Mouse (Mus musculus): ENCODE measurements around the gene Nadk2. TPM values are rescaled to one million over a fixed set of nuclear protein-coding genes. Genes with fewer than 3 reads are reported as not detected.

Nadk2 gene
- 44.6 and 46.5 TPM in 2 replicates for polyA plus RNA-seq (2014; fragmentation: Nextera tagmentation; extraction: Ambion mirVana)

DNA sequence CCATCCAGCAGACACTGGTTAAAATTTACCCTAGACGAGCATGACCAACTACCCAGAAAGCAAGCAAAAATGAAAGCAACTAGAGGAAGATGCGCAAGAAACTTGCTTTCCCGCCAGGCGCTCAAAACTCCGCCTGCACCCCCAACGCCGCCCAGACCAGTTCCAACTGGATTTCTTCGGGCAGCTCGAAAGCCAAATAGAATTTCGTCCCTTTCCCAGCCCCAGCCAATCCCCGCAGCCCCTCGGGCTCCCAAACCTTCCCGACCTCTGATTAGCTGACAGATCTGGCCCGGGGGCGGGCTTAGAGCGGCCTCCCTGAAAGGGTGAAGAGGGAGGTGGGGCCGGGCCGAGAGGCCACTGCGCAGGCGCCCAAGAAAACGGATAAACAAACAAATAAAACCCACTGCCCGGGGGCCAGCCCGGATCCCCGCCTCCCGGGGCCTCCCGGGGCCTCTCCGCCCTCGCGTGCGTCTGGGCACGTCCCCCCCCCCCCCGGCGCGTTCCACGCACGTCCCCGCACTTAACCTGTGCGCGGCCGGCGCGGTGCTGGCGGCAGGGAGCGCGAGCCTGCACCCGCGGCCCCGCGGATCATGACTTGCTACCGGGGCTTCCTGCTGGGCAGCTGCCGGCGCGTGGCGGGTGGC is at the start of gene Nadk2:
Nadk2 (plus strand) TSS at position 349 of the 644 bp plus-strand sequence.
- peak within 1 kb of the TSS; percentile 92 for H3K9ac ChIP-seq (ENCODE audit: low read length)
- peak within 1 kb of the TSS; percentile 90 for H3K27ac ChIP-seq (ENCODE audit: low read depth)
- peak within 1 kb of the TSS; percentile 92 for H3K4me3 ChIP-seq (ENCODE audit: low read depth, low read length)
- no peaks in the 10 kb centered on the region for H3K9me3 ChIP-seq (ENCODE audit: control insufficient read depth, low read length)
- H3K27me3 ChIP-seq (replicated peaks; ENCODE audit: control insufficient read depth, insufficient read depth, low read length), result no peaks in the 10 kb centered on the region
- DNase-seq (ENCODE audit: low spot score) (peak; percentile 96), ATAC-seq (replicated peaks; ENCODE audit: low FRiP score, low TSS enrichment, low read depth) (peak; percentile 98)
- H3K4me2 ChIP-seq (ENCODE audit: low read length), result peak within 1 kb of the TSS; percentile 80
- peaks cover 26% of the 10 kb centered on the region for H3K4me1 ChIP-seq (replicated peaks; ENCODE audit: control insufficient read depth, insufficient read depth, low read length)
- H3K36me3 ChIP-seq (ENCODE audit: control insufficient read depth, insufficient read depth, low read length), result no peaks in the 10 kb centered on the region
- WGBS, result under 1% methylated on average over 45 of the region's 54 CpGs

GRCm38 (mm10) chr15:9055704-9056103 is 15.4 kb upstream of the Nadk2 start:
- Histone ChIP-seq H3K27me3 (replicated peaks; ENCODE audit: control insufficient read depth, insufficient read depth, low read length) (no peaks in the 10 kb centered on the region), H3K4me1 (replicated peaks; ENCODE audit: control insufficient read depth, insufficient read depth, low read length) (no peaks in the 10 kb centered on the region)
- no peak for ATAC-seq (replicated peaks; ENCODE audit: low FRiP score, low TSS enrichment, low read depth)

DNA sequence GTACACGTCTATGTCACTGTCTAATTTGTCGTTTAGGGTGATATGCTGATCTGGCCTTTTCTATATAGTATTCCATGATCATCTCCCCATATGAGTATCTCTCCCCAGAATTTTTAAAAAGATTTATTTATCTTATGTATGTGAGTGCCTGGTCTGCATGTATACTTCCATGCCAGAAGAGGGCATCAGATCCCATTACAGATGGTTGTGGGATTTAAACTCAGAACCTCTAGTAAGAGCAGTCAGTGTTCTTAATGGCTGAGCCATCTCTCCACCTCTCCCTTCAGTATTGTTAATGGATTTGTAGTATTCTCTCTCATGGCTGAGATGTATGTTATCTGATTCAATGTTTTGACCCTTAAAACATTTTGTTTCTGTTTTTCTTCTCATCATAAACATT is 11.2 kb upstream of the Nadk2 start:
- no peak overlapping the region for H3K9ac ChIP-seq (ENCODE audit: low read length)
- no peak overlapping the region for H3K4me3 ChIP-seq (ENCODE audit: low read depth, low read length)
- H3K9me3 ChIP-seq (ENCODE audit: control insufficient read depth, low read length), result no peaks in the 10 kb centered on the region
- no peaks in the 10 kb centered on the region for H3K36me3 ChIP-seq (ENCODE audit: control insufficient read depth, insufficient read depth, low read length)
- H3K4me1 ChIP-seq (replicated peaks; ENCODE audit: control insufficient read depth, insufficient read depth, low read length), result no peaks in the 10 kb centered on the region
- ATAC-seq (replicated peaks; ENCODE audit: low FRiP score, low TSS enrichment, low read depth) (no peak), DNase-seq (ENCODE audit: low spot score) (no peak)
- H3K27ac ChIP-seq (ENCODE audit: low read depth), result no peak overlapping the region
- WGBS, result 86% methylated on average over 2 of the region's 2 CpGs
- H3K27me3 ChIP-seq (replicated peaks; ENCODE audit: control insufficient read depth, insufficient read depth, low read length), result no peaks in the 10 kb centered on the region
- no peak overlapping the region for H3K4me2 ChIP-seq (ENCODE audit: low read length)

More at GRCm38 (mm10) chr15:9055704-9056103, 15.4 kb upstream of the Nadk2 start:
- Histone ChIP-seq H3K9ac (ENCODE audit: low read length) (no peak overlapping the region), H3K9me3 (ENCODE audit: control insufficient read depth, low read length) (no peaks in the 10 kb centered on the region), H3K36me3 (ENCODE audit: control insufficient read depth, insufficient read depth, low read length) (no peaks in the 10 kb centered on the region), H3K27ac (ENCODE audit: low read depth) (no peak overlapping the region), H3K4me3 (ENCODE audit: low read depth, low read length) (no peak overlapping the region), H3K4me2 (ENCODE audit: low read length) (no peak overlapping the region)
- DNase-seq (ENCODE audit: low spot score), result no peak

GRCm38 (mm10) chr15:9061150-9061882 is 9.7 kb upstream of the Nadk2 start:
- no peak for ATAC-seq (replicated peaks; ENCODE audit: low FRiP score, low TSS enrichment, low read depth)
- no peaks in the 10 kb centered on the region for H3K27me3 ChIP-seq (replicated peaks; ENCODE audit: control insufficient read depth, insufficient read depth, low read length)

DNA sequence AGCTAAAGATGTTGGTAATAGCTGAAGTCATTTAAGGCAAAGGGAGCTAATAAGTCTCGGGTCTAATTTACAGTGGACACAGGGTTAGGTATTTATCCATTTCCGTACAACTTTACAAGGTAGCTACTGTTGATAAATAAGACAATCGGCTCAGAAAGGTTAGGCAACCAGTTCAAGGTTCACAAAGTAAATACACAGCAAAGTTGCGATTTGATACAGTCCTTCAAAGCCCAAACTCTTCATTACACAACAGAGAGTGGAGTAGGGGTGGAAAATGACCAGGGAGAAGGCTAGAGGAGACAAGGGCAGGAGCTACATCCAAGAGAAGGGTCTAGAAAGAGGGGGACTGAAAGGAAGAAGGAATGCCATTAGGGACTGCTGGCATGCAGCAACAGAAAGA is 2.2 kb upstream of the Nadk2 start:
- no peak overlapping the region for H3K27ac ChIP-seq (ENCODE audit: low read depth)
- WGBS, result 73% methylated on average over 4 of the region's 4 CpGs
- peaks cover 10% of the 10 kb centered on the region for H3K4me1 ChIP-seq (replicated peaks; ENCODE audit: control insufficient read depth, insufficient read depth, low read length)
- H3K9me3 ChIP-seq (ENCODE audit: control insufficient read depth, low read length), result no peaks in the 10 kb centered on the region
- H3K4me2 ChIP-seq (ENCODE audit: low read length), result no peak overlapping the region
- H3K9ac ChIP-seq (ENCODE audit: low read length), result no peak overlapping the region
- ATAC-seq (replicated peaks; ENCODE audit: low FRiP score, low TSS enrichment, low read depth), result no peak
- H3K36me3 ChIP-seq (ENCODE audit: control insufficient read depth, insufficient read depth, low read length), result no peaks in the 10 kb centered on the region
- DNase-seq (ENCODE audit: low spot score), result no peak
- H3K4me3 ChIP-seq (ENCODE audit: low read depth, low read length), result no peak overlapping the region
- no peaks in the 10 kb centered on the region for H3K27me3 ChIP-seq (replicated peaks; ENCODE audit: control insufficient read depth, insufficient read depth, low read length)

More at GRCm38 (mm10) chr15:9061150-9061882, 9.7 kb upstream of the Nadk2 start:
- Histone ChIP-seq H3K36me3 (ENCODE audit: control insufficient read depth, insufficient read depth, low read length) (no peaks in the 10 kb centered on the region), H3K4me1 (replicated peaks; ENCODE audit: control insufficient read depth, insufficient read depth, low read length) (no peaks in the 10 kb centered on the region), H3K9me3 (ENCODE audit: control insufficient read depth, low read length) (no peaks in the 10 kb centered on the region), H3K4me2 (ENCODE audit: low read length) (no peak overlapping the region), H3K27ac (ENCODE audit: low read depth) (no peak overlapping the region), H3K9ac (ENCODE audit: low read length) (no peak overlapping the region), H3K4me3 (ENCODE audit: low read depth, low read length) (no peak overlapping the region)
- 70% methylated on average over 7 of the region's 7 CpGs for WGBS
- no peak for DNase-seq (ENCODE audit: low spot score)

- no peaks in the 10 kb centered on the region for H3K36me3 ChIP-seq (ENCODE audit: control insufficient read depth, insufficient read depth, low read length)
- 1% methylated on average over 3 of the region's 3 CpGs for WGBS
- ATAC-seq (replicated peaks; ENCODE audit: low FRiP score, low TSS enrichment, low read depth), result peak; percentile 25
- peak overlapping the region; percentile 80 for H3K4me2 ChIP-seq (ENCODE audit: low read length)
- peak overlapping the region; percentile 92 for H3K4me3 ChIP-seq (ENCODE audit: low read depth, low read length)
- peak overlapping the region; percentile 56 for H3K9ac ChIP-seq (ENCODE audit: low read length)
- no peaks in the 10 kb centered on the region for H3K27me3 ChIP-seq (replicated peaks; ENCODE audit: control insufficient read depth, insufficient read depth, low read length)
- no peaks in the 10 kb centered on the region for H3K9me3 ChIP-seq (ENCODE audit: control insufficient read depth, low read length)
- peaks cover 20% of the 10 kb centered on the region for H3K4me1 ChIP-seq (replicated peaks; ENCODE audit: control insufficient read depth, insufficient read depth, low read length)
- peak overlapping the region; percentile 83 for H3K27ac ChIP-seq (ENCODE audit: low read depth)
- DNase-seq (ENCODE audit: low spot score), result no peak
These were observed 707 bp upstream of the Nadk2 start for GRCm38 (mm10) chr15:9070353-9070752.

GRCm38 (mm10) chr15:9071556-9072544 is 790 bp downstream of the Nadk2 start:
- peak overlapping the region; percentile 92 for H3K4me3 ChIP-seq (ENCODE audit: low read depth, low read length)

DNA sequence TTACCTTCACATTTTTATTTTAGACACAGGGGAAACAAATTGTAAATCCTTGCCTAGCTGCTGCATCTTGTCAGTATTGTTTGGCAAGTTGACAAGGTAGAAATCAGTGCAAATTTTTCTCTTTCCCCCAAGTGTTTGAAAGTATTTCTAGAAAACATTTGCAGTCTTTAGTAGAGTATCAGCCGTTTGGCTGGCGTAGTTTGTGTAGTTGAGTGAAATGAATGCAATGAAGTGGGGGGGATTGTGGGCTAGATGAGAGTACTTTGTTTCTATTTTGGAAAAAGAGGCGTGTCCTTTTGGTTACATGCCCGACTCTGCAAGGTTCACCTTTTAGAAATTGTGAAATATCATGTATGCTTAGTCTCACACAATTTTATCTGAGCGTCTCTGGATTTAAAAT is 1.6 kb downstream of the Nadk2 start:
- Histone ChIP-seq H3K4me1 (replicated peaks; ENCODE audit: control insufficient read depth, insufficient read depth, low read length) (peaks cover 28% of the 10 kb centered on the region), H3K4me2 (ENCODE audit: low read length) (peak overlapping the region; percentile 62), H3K4me3 (ENCODE audit: low read depth, low read length) (peak overlapping the region; percentile 92), H3K9ac (ENCODE audit: low read length) (peak overlapping the region; percentile 92; the same call in 1 of the 2 replicates), H3K36me3 (ENCODE audit: control insufficient read depth, insufficient read depth, low read length) (no peaks in the 10 kb centered on the region), H3K27me3 (replicated peaks; ENCODE audit: control insufficient read depth, insufficient read depth, low read length) (no peaks in the 10 kb centered on the region), H3K9me3 (ENCODE audit: control insufficient read depth, low read length) (no peaks in the 10 kb centered on the region), H3K27ac (ENCODE audit: low read depth) (0 out of 2 replicates have a peak overlapping the region, but pooled peaks have one; percentile 90)
- WGBS, result 18% methylated on average over 5 of the region's 5 CpGs
- DNase-seq (ENCODE audit: low spot score) (no peak), ATAC-seq (replicated peaks; ENCODE audit: low FRiP score, low TSS enrichment, low read depth) (no peak)

More at GRCm38 (mm10) chr15:9071556-9072544, 790 bp downstream of the Nadk2 start:
- no peaks in the 10 kb centered on the region for H3K9me3 ChIP-seq (ENCODE audit: control insufficient read depth, low read length)
- H3K36me3 ChIP-seq (ENCODE audit: control insufficient read depth, insufficient read depth, low read length), result no peaks in the 10 kb centered on the region
- ATAC-seq (replicated peaks; ENCODE audit: low FRiP score, low TSS enrichment, low read depth) (peak; percentile 48), DNase-seq (ENCODE audit: low spot score) (peak; percentile 85)
- peak overlapping the region; percentile 92 for H3K9ac ChIP-seq (ENCODE audit: low read length)
- H3K27ac ChIP-seq (ENCODE audit: low read depth), result peak overlapping the region; percentile 90
- peaks cover 28% of the 10 kb centered on the region for H3K4me1 ChIP-seq (replicated peaks; ENCODE audit: control insufficient read depth, insufficient read depth, low read length)
- peak overlapping the region; percentile 62 for H3K4me2 ChIP-seq (ENCODE audit: low read length)
- under 1% methylated on average over 54 of the region's 66 CpGs for WGBS
- H3K27me3 ChIP-seq (replicated peaks; ENCODE audit: control insufficient read depth, insufficient read depth, low read length), result no peaks in the 10 kb centered on the region

Data from intestine, embryonic 14.5 days (tissue).